Mouse (Mus musculus): ENCODE results near the gene Rcbtb2. TPM values are rescaled to one million over a fixed set of nuclear protein-coding genes. Genes with fewer than 3 reads are reported as not detected.

The Rcbtb2 gene
- 15.8 to 20.7 TPM (median 17.9 TPM) in 4 replicates for total RNA-seq (2023)

GRCm38 (mm10) chr14:73122923-73123278, at the start of gene Rcbtb2:
Rcbtb2 (plus strand) TSS chr14:73123037.

GRCm38 (mm10) chr14:73237848-73238321, 115.0 kb downstream of the Rcbtb2 start, which contains the start of gene Lpar6:
Lpar6 (plus strand) TSS chr14:73237895.

Other genes starting within 250 kb of the Rcbtb2 start
- gene Cysltr2, start 73.9 kb upstream of the Rcbtb2 start, total RNA-seq (2023), result 0.54 to 2.1 TPM (median 1.4 TPM) in 4 replicates
- 4.2 to 5.1 TPM (median 4.7 TPM) in 4 replicates for gene Lpar6, start 114.9 kb downstream of the Rcbtb2 start, total RNA-seq (2023)
- 89.5 to 101 TPM (median 95.7 TPM) in 4 replicates for gene Rb1, start 202.8 kb downstream of the Rcbtb2 start, total RNA-seq (2023)

Measured in B cell, adult 62 days (primary cell).